Mouse (Mus musculus) MEL (cell line): ENCODE measurements around the gene Gchfr.

ENCODE experiments used
- CTCF ChIP-seq, 3 experiments: IDR thresholded peaks in 2 of 3; conservative IDR thresholded peaks in 1 of 3; 2 replicates each; pipeline ENCODE4 v1.5.1; 2011 to 2012; ENCODE audit warnings: low read length in 3 of 3, low read depth in 2 of 3, mild to moderate bottlenecking in 2 of 3, improper control_type of control experiment in 1 of 3, inconsistent platforms in 1 of 3, mixed read lengths in 1 of 3, moderate library complexity in 1 of 3; ENCODE audit not compliant: control insufficient read depth in 1 of 3, insufficient read depth in 1 of 3, poor library complexity in 1 of 3, severe bottlenecking in 1 of 3
- EP300 ChIP-seq, 2 experiments: IDR thresholded peaks; 2 replicates each; pipeline ENCODE4 v1.6.1; 2011; ENCODE audit warnings: improper control_type of control experiment in 2 of 2, low read length in 2 of 2, low read depth in 1 of 2, mild to moderate bottlenecking in 1 of 2
- MAX ChIP-seq: IDR thresholded peaks from 2 replicates; pipeline ENCODE4 v1.6.1; 2011; ENCODE audit warnings: low read length, improper control_type of control experiment
- NRF1 ChIP-seq: IDR thresholded peaks from 2 replicates; pipeline ENCODE4 v1.6.1; 2014; ENCODE audit warnings: low read depth, mild to moderate bottlenecking, inconsistent platforms, low read length, improper control_type of control experiment, moderate library complexity; ENCODE audit not compliant: poor library complexity, insufficient read depth, severe bottlenecking
- POLR2A ChIP-seq, 2 experiments: IDR thresholded peaks; 2 replicates each; pipeline ENCODE4 v1.6.1; 2011 to 2012; ENCODE audit warnings: low read length in 2 of 2, mild to moderate bottlenecking in 2 of 2, control low read depth in 1 of 2, improper control_type of control experiment in 1 of 2, low read depth in 1 of 2, moderate library complexity in 1 of 2; ENCODE audit not compliant: control insufficient read depth in 1 of 2, insufficient read depth in 1 of 2, poor library complexity in 1 of 2
- SIN3A ChIP-seq: IDR thresholded peaks from 2 replicates; pipeline ENCODE4 v1.6.1; 2012; ENCODE audit warnings: low read length, improper control_type of control experiment, inconsistent platforms
- TCF12 ChIP-seq: IDR thresholded peaks from 2 replicates; pipeline ENCODE4 v1.6.1; 2014; ENCODE audit warnings: low read depth, mild to moderate bottlenecking, inconsistent platforms, low read length, improper control_type of control experiment, moderate library complexity
- USF1 ChIP-seq: IDR thresholded peaks from 2 replicates; pipeline ENCODE4 v1.6.1; 2014; ENCODE audit warnings: low read depth, mild to moderate bottlenecking, inconsistent platforms, low read length, improper control_type of control experiment, moderate library complexity
- USF2 ChIP-seq, 2 experiments: IDR thresholded peaks; 2 replicates each; pipeline ENCODE4 v1.6.1; 2011 to 2012; ENCODE audit warnings: improper control_type of control experiment in 2 of 2, low read length in 2 of 2, borderline replicate concordance in 1 of 2, inconsistent platforms in 1 of 2, low read depth in 1 of 2, mild to moderate bottlenecking in 1 of 2; ENCODE audit not compliant: insufficient read depth in 1 of 2
- ZNF384 ChIP-seq: IDR thresholded peaks from 2 replicates; pipeline ENCODE4 v1.6.1; 2012; ENCODE audit warnings: low read depth, mild to moderate bottlenecking, inconsistent platforms, low read length, improper control_type of control experiment

- TF ChIP-seq NRF1: no peak
- no peak for TF ChIP-seq TCF12
- TF ChIP-seq USF2 (IDR thresholded peaks at IDR 0.05; ENCODE audit: borderline replicate concordance in 1 of 2, insufficient read depth in 1 of 2, low read depth in 1 of 2, low read length in 2 of 2): no peak
- TF ChIP-seq CTCF (IDR thresholded peaks at IDR 0.05 in 2 of 3, conservative IDR thresholded peaks at IDR 0.05 in 1 of 3; ENCODE audit: control insufficient read depth in 1 of 3, insufficient read depth in 1 of 3, low read depth in 2 of 3, low read length in 3 of 3, poor library complexity in 1 of 3, severe bottlenecking in 1 of 3): peak; percentile 53 to 62 (median 60)
- TF ChIP-seq POLR2A (IDR thresholded peaks at IDR 0.05; ENCODE audit: control insufficient read depth in 1 of 2, insufficient read depth in 1 of 2, low read depth in 1 of 2, low read length in 2 of 2, poor library complexity in 1 of 2): no peak
- TF ChIP-seq ZNF384: no peak
- TF ChIP-seq MAX: no peak
- TF ChIP-seq SIN3A: peak; percentile 17; the same call in 1 of the 2 replicates
- TF ChIP-seq USF1: no peak
- TF ChIP-seq EP300 (IDR thresholded peaks at IDR 0.05; ENCODE audit: low read depth in 1 of 2, low read length in 2 of 2): no peak
Observed at GRCm38 (mm10) chr2:119145199-119145598, 22.4 kb upstream of the Gchfr start.
